Mouse (Mus musculus) MEL (cell line): ENCODE results near the gene Arpc1b. TPM values are rescaled to one million over a fixed set of nuclear protein-coding genes. Genes with fewer than 3 reads are reported as not detected.
A peak's percentile ranks its signal among the peaks of the same experiment; 100 is the strongest.

Source experiments
- DNase-seq: peaks from one replicate; pipeline ENCODE4 v3.0.0; 2011; ENCODE audit warnings: low read depth, low spot score
- H3K27ac ChIP-seq: 2 replicates; pipeline ENCODE4 v1.5.1; 2012; ENCODE audit warnings: low read depth, mild to moderate bottlenecking, control low read depth, low read length, moderate library complexity; ENCODE audit not compliant: control insufficient read depth
- H3K27me3 ChIP-seq, 2 experiments: fragments of 150-350 bp in 1 of 2; sonication (generic) in 1 of 2; 2 replicates each; pipeline ENCODE4 v1.6.1; 2012; ENCODE audit warnings: low read length in 2 of 2, mild to moderate bottlenecking in 2 of 2, improper control_type of control experiment in 1 of 2, moderate library complexity in 1 of 2; ENCODE audit not compliant: insufficient read depth in 2 of 2, control insufficient read depth in 1 of 2
- H3K36me3 ChIP-seq, 2 experiments: 2 replicates each; pipeline ENCODE4 v1.6.1; 2012 to 2014; ENCODE audit warnings: low read length in 2 of 2, improper control_type of control experiment in 1 of 2, inconsistent platforms in 1 of 2, mild to moderate bottlenecking in 1 of 2; ENCODE audit not compliant: insufficient read depth in 2 of 2, control insufficient read depth in 1 of 2
- H3K4me1 ChIP-seq, 2 experiments: fragments of 150-350 bp in 1 of 2; sonication (generic) in 1 of 2; 2 replicates each; pipeline ENCODE4 v1.6.1; 2012; ENCODE audit warnings: low read length in 2 of 2, improper control_type of control experiment in 1 of 2, mild to moderate bottlenecking in 1 of 2; ENCODE audit not compliant: insufficient read depth in 2 of 2, control insufficient read depth in 1 of 2
- H3K4me3 ChIP-seq, 2 experiments: fragments of 150-350 bp in 1 of 2; sonication (generic) in 1 of 2; 2 replicates each; pipeline ENCODE4 v1.5.1; 2012; ENCODE audit warnings: low read depth in 2 of 2, low read length in 2 of 2, mild to moderate bottlenecking in 2 of 2, moderate library complexity in 2 of 2, control low read depth in 1 of 2, improper control_type of control experiment in 1 of 2; ENCODE audit not compliant: control insufficient read depth in 1 of 2, insufficient read depth in 1 of 2
- H3K79me2 ChIP-seq: 2 replicates; pipeline ENCODE4 v1.6.1; 2012; ENCODE audit warnings: mild to moderate bottlenecking, low read length, moderate library complexity; ENCODE audit not compliant: control insufficient read depth, poor library complexity, insufficient read depth
- H3K9ac ChIP-seq: 2 replicates; pipeline ENCODE4 v1.6.1; 2012; ENCODE audit warnings: low read depth, mild to moderate bottlenecking, control low read depth, low read length, moderate library complexity; ENCODE audit not compliant: control insufficient read depth, poor library complexity, severe bottlenecking
- H3K9me3 ChIP-seq: fragments of 150-350 bp; sonication (generic); replicated peaks from 2 replicates; pipeline ENCODE4 v1.6.1; 2012; ENCODE audit warnings: mild to moderate bottlenecking, low read length, improper control_type of control experiment, moderate library complexity; ENCODE audit not compliant: insufficient read depth
- CHD1 ChIP-seq: IDR thresholded peaks from 2 replicates; pipeline ENCODE4 v1.6.1; 2012; ENCODE audit warnings: low read depth, mild to moderate bottlenecking, inconsistent platforms, low read length, improper control_type of control experiment
- CHD2 ChIP-seq: IDR thresholded peaks from 2 replicates; pipeline ENCODE4 v1.6.1; 2011; ENCODE audit warnings: low read length, improper control_type of control experiment
- CTCF ChIP-seq, 3 experiments: IDR thresholded peaks in 2 of 3; conservative IDR thresholded peaks in 1 of 3; 2 replicates each; pipeline ENCODE4 v1.5.1; 2011 to 2012; ENCODE audit warnings: low read length in 3 of 3, low read depth in 2 of 3, mild to moderate bottlenecking in 2 of 3, improper control_type of control experiment in 1 of 3, inconsistent platforms in 1 of 3, mixed read lengths in 1 of 3, moderate library complexity in 1 of 3; ENCODE audit not compliant: control insufficient read depth in 1 of 3, insufficient read depth in 1 of 3, poor library complexity in 1 of 3, severe bottlenecking in 1 of 3
- E2F4 ChIP-seq: IDR thresholded peaks from 2 replicates; pipeline ENCODE4 v1.6.1; 2011; ENCODE audit warnings: low read depth, low read length, improper control_type of control experiment, borderline replicate concordance
- ELF1 ChIP-seq: IDR thresholded peaks from 2 replicates; pipeline ENCODE4 v1.6.1; 2014; ENCODE audit warnings: low read depth, mild to moderate bottlenecking, inconsistent platforms, low read length, improper control_type of control experiment, moderate library complexity
- EP300 ChIP-seq, 2 experiments: IDR thresholded peaks; 2 replicates each; pipeline ENCODE4 v1.6.1; 2011; ENCODE audit warnings: improper control_type of control experiment in 2 of 2, low read length in 2 of 2, low read depth in 1 of 2, mild to moderate bottlenecking in 1 of 2
- ETS1 ChIP-seq: IDR thresholded peaks from 2 replicates; pipeline ENCODE4 v1.6.1; 2012; ENCODE audit warnings: low read depth, mild to moderate bottlenecking, inconsistent platforms, low read length, improper control_type of control experiment, moderate library complexity
- GABPA ChIP-seq: IDR thresholded peaks from 2 replicates; pipeline ENCODE4 v1.6.1; 2012; ENCODE audit warnings: low read depth, mild to moderate bottlenecking, inconsistent platforms, low read length, improper control_type of control experiment, moderate library complexity
- GATA1 ChIP-seq: IDR thresholded peaks from 2 replicates; pipeline ENCODE4 v1.6.1; 2011; ENCODE audit warnings: low read depth, low read length, improper control_type of control experiment
- HCFC1 ChIP-seq: IDR thresholded peaks from 2 replicates; pipeline ENCODE4 v1.6.1; 2012; ENCODE audit warnings: low read depth, mild to moderate bottlenecking, inconsistent platforms, low read length, improper control_type of control experiment, moderate library complexity
- JUND ChIP-seq: IDR thresholded peaks from 2 replicates; pipeline ENCODE4 v1.6.1; 2011; ENCODE audit warnings: low read depth, mild to moderate bottlenecking, improper control_type of control experiment, low read length
- KAT2A ChIP-seq: conservative IDR thresholded peaks from 2 replicates; pipeline ENCODE4 v1.6.1; 2012; ENCODE audit warnings: low read depth, low read length, improper control_type of control experiment, inconsistent platforms
- MAFK ChIP-seq: IDR thresholded peaks from 2 replicates; pipeline ENCODE4 v1.6.1; 2011; ENCODE audit warnings: low read depth, mild to moderate bottlenecking, low read length, improper control_type of control experiment, borderline replicate concordance
- MAX ChIP-seq: IDR thresholded peaks from 2 replicates; pipeline ENCODE4 v1.6.1; 2011; ENCODE audit warnings: low read length, improper control_type of control experiment
- MAZ ChIP-seq: IDR thresholded peaks from 2 replicates; pipeline ENCODE4 v1.6.1; 2012; ENCODE audit warnings: low read depth, mild to moderate bottlenecking, inconsistent platforms, low read length, improper control_type of control experiment
- MXI1 ChIP-seq: IDR thresholded peaks from 2 replicates; pipeline ENCODE4 v1.6.1; 2011; ENCODE audit warnings: mild to moderate bottlenecking, low read depth, low read length, improper control_type of control experiment
- MYB ChIP-seq: IDR thresholded peaks from 2 replicates; pipeline ENCODE4 v1.6.1; 2011; ENCODE audit warnings: mild to moderate bottlenecking, low read depth, low read length, improper control_type of control experiment
- MYC ChIP-seq: IDR thresholded peaks from 2 replicates; pipeline ENCODE4 v1.6.1; 2011; ENCODE audit warnings: low read depth, mild to moderate bottlenecking, low read length, improper control_type of control experiment, moderate library complexity
- NELFE ChIP-seq: IDR thresholded peaks from 2 replicates; pipeline ENCODE4 v1.6.1; 2011; ENCODE audit warnings: low read depth, low read length, improper control_type of control experiment
- NRF1 ChIP-seq: IDR thresholded peaks from 2 replicates; pipeline ENCODE4 v1.6.1; 2014; ENCODE audit warnings: low read depth, mild to moderate bottlenecking, inconsistent platforms, low read length, improper control_type of control experiment, moderate library complexity; ENCODE audit not compliant: poor library complexity, insufficient read depth, severe bottlenecking
- POLR2A ChIP-seq, 2 experiments: IDR thresholded peaks; 2 replicates each; pipeline ENCODE4 v1.6.1; 2011 to 2012; ENCODE audit warnings: low read length in 2 of 2, mild to moderate bottlenecking in 2 of 2, control low read depth in 1 of 2, improper control_type of control experiment in 1 of 2, low read depth in 1 of 2, moderate library complexity in 1 of 2; ENCODE audit not compliant: control insufficient read depth in 1 of 2, insufficient read depth in 1 of 2, poor library complexity in 1 of 2
- POLR2AphosphoS2 ChIP-seq: IDR thresholded peaks from 2 replicates; pipeline ENCODE4 v1.6.1; 2011; ENCODE audit warnings: low read length, improper control_type of control experiment
- POLR2AphosphoS5 ChIP-seq: IDR thresholded peaks from 2 replicates; pipeline ENCODE4 v1.6.1; 2012; ENCODE audit warnings: low read depth, borderline replicate concordance, mild to moderate bottlenecking, inconsistent platforms, low read length, moderate library complexity, mixed read lengths
- RAD21 ChIP-seq: IDR thresholded peaks from 2 replicates; pipeline ENCODE4 v1.6.1; 2011; ENCODE audit warnings: mild to moderate bottlenecking, low read depth, low read length, improper control_type of control experiment
- RCOR1 ChIP-seq: IDR thresholded peaks from 2 replicates; pipeline ENCODE4 v1.6.1; 2012; ENCODE audit warnings: low read depth, mild to moderate bottlenecking, inconsistent platforms, low read length, improper control_type of control experiment
- SIN3A ChIP-seq: IDR thresholded peaks from 2 replicates; pipeline ENCODE4 v1.6.1; 2012; ENCODE audit warnings: low read length, improper control_type of control experiment, inconsistent platforms
- SMC3 ChIP-seq: IDR thresholded peaks from 2 replicates; pipeline ENCODE4 v1.6.1; 2011; ENCODE audit warnings: low read depth, low read length, improper control_type of control experiment
- TBP ChIP-seq: IDR thresholded peaks from 2 replicates; pipeline ENCODE4 v1.8.0; 2011; ENCODE audit warnings: low read depth, low read length, improper control_type of control experiment
- TCF12 ChIP-seq: IDR thresholded peaks from 2 replicates; pipeline ENCODE4 v1.6.1; 2014; ENCODE audit warnings: low read depth, mild to moderate bottlenecking, inconsistent platforms, low read length, improper control_type of control experiment, moderate library complexity
- USF2 ChIP-seq, 2 experiments: IDR thresholded peaks; 2 replicates each; pipeline ENCODE4 v1.6.1; 2011 to 2012; ENCODE audit warnings: improper control_type of control experiment in 2 of 2, low read length in 2 of 2, borderline replicate concordance in 1 of 2, inconsistent platforms in 1 of 2, low read depth in 1 of 2, mild to moderate bottlenecking in 1 of 2; ENCODE audit not compliant: insufficient read depth in 1 of 2
- ZKSCAN1 ChIP-seq: IDR thresholded peaks from 2 replicates; pipeline ENCODE4 v1.6.1; 2012; ENCODE audit warnings: low read depth, mild to moderate bottlenecking, inconsistent platforms, low read length, improper control_type of control experiment, moderate library complexity
- ZNF384 ChIP-seq: IDR thresholded peaks from 2 replicates; pipeline ENCODE4 v1.6.1; 2012; ENCODE audit warnings: low read depth, mild to moderate bottlenecking, inconsistent platforms, low read length, improper control_type of control experiment
- polyA plus RNA-seq, 2 experiments: library from polyadenylated mRNA; stranded (reverse) in 1 of 2; unstranded in 1 of 2; fragments of >175 nt in 1 of 2; fragments of >200 nt in 1 of 2; gene quantifications; 2 replicates each; pipeline versions ENCODE4 v1.2.1 to v1.2.4; 2012; ENCODE audit warnings: low replicate concordance in 2 of 2, low read depth in 1 of 2; ENCODE audit not compliant: insufficient read length in 2 of 2, insufficient read depth in 1 of 2, missing spikeins in 1 of 2
- total RNA-seq: library from RNA; depleted of rRNA; stranded (reverse); fragments of 300-350 nt; gene quantifications from 2 replicates; pipeline ENCODE4 v1.2.3, GENCODE M21; 2012

Gene Arpc1b
- total and polyA plus RNA-seq, 3 experiments = 143 to 708 (median 432) TPM

- H3K79me2 ChIP-seq = peaks cover 1% of the 10 kb centered on the region; the same call in 1 of the 2 replicates
- no peak overlapping the region for H3K4me3 ChIP-seq
- no peak for TF ChIP-seq CHD1
- no peak for TF ChIP-seq TBP
- peaks cover 33 to 44% of the 10 kb centered on the region in 2 experiments for H3K36me3 ChIP-seq
- no peak for DNase-seq
- H3K27ac ChIP-seq = peak overlapping the region; percentile 6; the same call in 1 of the 2 replicates
- H3K9ac ChIP-seq = no peak overlapping the region
- H3K4me1 ChIP-seq = peaks cover 13 to 30% of the 10 kb centered on the region in 2 experiments
- H3K27me3 ChIP-seq = no peaks in the 10 kb centered on the region
- H3K9me3 ChIP-seq = no peaks in the 10 kb centered on the region
Observed at GRCm38 (mm10) chr5:145096195-145096594, 17.8 kb upstream of the Arpc1b start.

GRCm38 (mm10) chr5:145098340-145098821 lies 15.6 kb upstream of the Arpc1b start:
- Histone ChIP-seq H3K9me3 (no peaks in the 10 kb centered on the region), H3K27me3 (no peaks in the 10 kb centered on the region), H3K36me3 (peaks cover 23 to 52% of the 10 kb centered on the region in 2 experiments), H3K27ac (peak overlapping the region; percentile 75), H3K9ac (no peak overlapping the region), H3K4me3 (no peak overlapping the region), H3K4me1 (peaks cover 17 to 36% of the 10 kb centered on the region in 2 experiments), H3K79me2 (no peaks in the 10 kb centered on the region)
- DNase-seq = peak; percentile 96
- no peak for TF ChIP-seq KAT2A
- TF ChIP-seq CHD2 = no peak
- TF ChIP-seq JUND = peak; percentile 67; the same call in 1 of the 2 replicates
- peak; percentile 79 for TF ChIP-seq SIN3A
- TF ChIP-seq MAX = no peak; the same call in none of the 2 replicates
- no peak for TF ChIP-seq HCFC1
- TF ChIP-seq MAFK = peak; percentile 76
- peak; percentile 88 for TF ChIP-seq POLR2AphosphoS2
- no peak for TF ChIP-seq GABPA
- peak in 1 of 2 experiments; percentile 64; a peak in 2 of 4 replicates for TF ChIP-seq POLR2A (IDR thresholded peaks at IDR 0.05; ENCODE audit: control insufficient read depth in 1 of 2, insufficient read depth in 1 of 2, low read depth in 1 of 2, low read length in 2 of 2, poor library complexity in 1 of 2)
- peak; percentile 86 for TF ChIP-seq RCOR1
- peak; percentile 99 for TF ChIP-seq TBP
- no peak for TF ChIP-seq USF2 (IDR thresholded peaks at IDR 0.05; ENCODE audit: borderline replicate concordance in 1 of 2, insufficient read depth in 1 of 2, low read depth in 1 of 2, low read length in 2 of 2)
- no peak for TF ChIP-seq E2F4
- TF ChIP-seq ZKSCAN1 = no peak
- peak; percentile 63 for TF ChIP-seq MYC
- no peak for TF ChIP-seq NRF1
- TF ChIP-seq TCF12 = peak; percentile 89
- peak; percentile 93 for TF ChIP-seq ETS1
- no peak for TF ChIP-seq SMC3
- TF ChIP-seq RAD21 = no peak
- no peak for TF ChIP-seq POLR2AphosphoS5
- no peak for TF ChIP-seq NELFE
- TF ChIP-seq MXI1 = peak; percentile 63; the same call in 1 of the 2 replicates
- peak; percentile 87 for TF ChIP-seq MYB
- TF ChIP-seq CTCF (IDR thresholded peaks at IDR 0.05 in 2 of 3, conservative IDR thresholded peaks at IDR 0.05 in 1 of 3; ENCODE audit: control insufficient read depth in 1 of 3, insufficient read depth in 1 of 3, low read depth in 2 of 3, low read length in 3 of 3, poor library complexity in 1 of 3, severe bottlenecking in 1 of 3) = peak in 1 of 3 experiments; percentile 36; a peak in 3 of 6 replicates
- peak; percentile 95 for TF ChIP-seq GATA1
- peak; percentile 94 to 97 for TF ChIP-seq EP300 (IDR thresholded peaks at IDR 0.05; ENCODE audit: low read depth in 1 of 2, low read length in 2 of 2)
- TF ChIP-seq MAZ = 0 out of 2 replicates have a peak, but pooled peaks have one; percentile 17
- no peak for TF ChIP-seq ELF1
- no peak; the same call in 1 of the 2 replicates for TF ChIP-seq ZNF384
